ENCODE assay signal across 7 mouse cellular contexts in the genomic region with DNA sequence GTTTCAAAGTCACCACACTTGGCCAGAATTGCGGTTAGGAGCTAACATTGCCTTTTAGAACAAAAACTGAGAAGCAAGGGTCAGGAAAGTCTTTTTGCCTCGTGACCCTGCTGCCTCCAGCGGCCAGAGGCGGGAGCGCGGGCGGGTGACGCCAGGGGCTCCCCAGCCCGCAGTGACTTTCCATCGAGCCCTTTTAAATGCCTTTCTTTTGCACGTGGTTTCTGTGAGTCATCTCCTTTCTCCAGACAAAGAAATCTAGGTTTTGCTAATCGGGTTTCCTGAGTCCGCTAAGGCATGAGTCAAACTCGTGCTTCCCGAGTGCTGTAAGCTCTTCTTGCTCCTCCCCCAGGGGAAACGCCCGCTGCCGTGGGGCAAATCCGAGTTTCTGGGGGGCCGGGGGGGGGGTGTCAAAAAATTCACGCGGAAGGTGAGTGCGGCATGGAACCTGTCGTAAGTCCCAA. TPM values are rescaled to one million over a fixed set of nuclear protein-coding genes. Genes with fewer than 3 reads are reported as not detected.
A peak's percentile ranks its signal among the peaks of the same experiment; 100 is the strongest.
DNase-seq lines count a peak whose midpoint lies in the region; ATAC-seq and TF ChIP-seq lines count a peak whose summit lies in the region.

No protein-coding gene starts in this region.

- H3K27me3 ChIP-seq in intestine, embryonic 15.5 days (replicated peaks): no peaks in the 10 kb centered on the region
- H3K27me3 ChIP-seq in limb, embryonic 11.5 days (ENCODE audit: control insufficient read depth, insufficient read depth, low read length): no peaks in the 10 kb centered on the region
- H3K27me3 ChIP-seq in midbrain, embryonic 13.5 days: no peaks in the 10 kb centered on the region
- no peaks in the 10 kb centered on the region for H3K27me3 ChIP-seq in small intestine, adult 2 months (ENCODE audit: control insufficient read depth, insufficient read depth, low read length)

- peak overlapping the region; percentile 41 for H3K4me3 ChIP-seq in intestine, embryonic 15.5 days (replicated peaks)
- H3K4me3 ChIP-seq in limb, embryonic 11.5 days (ENCODE audit: low read depth, low read length): peak overlapping the region; percentile 39
- peak overlapping the region; percentile 50 for H3K4me3 ChIP-seq in midbrain, embryonic 13.5 days (replicated peaks)
- peak overlapping the region; percentile 53 for H3K4me3 ChIP-seq in small intestine, adult 2 months (ENCODE audit: low read depth, low read length)

- DNase-seq in adrenal gland, adult 18-20 months (ENCODE audit: low spot score in 2 of 2): peak; percentile 81 to 84
- peak; percentile 91 for DNase-seq in embryo, embryonic 10.5 days (ENCODE audit: low spot score)
- peak; percentile 59 for DNase-seq in gastrocnemius, postnatal 25 days
- DNase-seq in limb, embryonic 11.5 days (ENCODE audit: low spot score): peak; percentile 89

- H3K9me3 ChIP-seq in intestine, embryonic 15.5 days: no peaks in the 10 kb centered on the region
- H3K9me3 ChIP-seq in limb, embryonic 11.5 days (ENCODE audit: control insufficient read depth, low read length): no peaks in the 10 kb centered on the region
- H3K9me3 ChIP-seq in midbrain, embryonic 13.5 days: no peaks in the 10 kb centered on the region

- H3K27ac ChIP-seq in intestine, embryonic 15.5 days: peak overlapping the region; percentile 90
- H3K27ac ChIP-seq in limb, embryonic 11.5 days (replicated peaks; ENCODE audit: low read depth, low read length): peak overlapping the region; percentile 36; the same call in 1 of the 2 replicates
- peak overlapping the region; percentile 83 for H3K27ac ChIP-seq in midbrain, embryonic 13.5 days
- peak overlapping the region; percentile 67 for H3K27ac ChIP-seq in small intestine, adult 2 months (ENCODE audit: insufficient read depth, low read depth, low read length)

- no peak for TF ChIP-seq POLR2A in small intestine, adult 2 months (IDR thresholded peaks at IDR 0.05; ENCODE audit: low read depth, low read length)

- H3K4me1 ChIP-seq in intestine, embryonic 15.5 days (replicated peaks): peaks cover 5% of the 10 kb centered on the region; the same call in 1 of the 2 replicates
- H3K4me1 ChIP-seq in limb, embryonic 11.5 days (ENCODE audit: control insufficient read depth, insufficient read depth, low read length): no peaks in the 10 kb centered on the region
- peaks cover 5% of the 10 kb centered on the region; the same call in 1 of the 2 replicates for H3K4me1 ChIP-seq in midbrain, embryonic 13.5 days (replicated peaks)
- peaks cover 9% of the 10 kb centered on the region; the same call in 1 of the 2 replicates for H3K4me1 ChIP-seq in small intestine, adult 2 months (ENCODE audit: control insufficient read depth, insufficient read depth, insufficient read length, low read length)

- under 1% methylated on average over 24 of the region's 24 CpGs for WGBS in intestine, embryonic 15.5 days
- WGBS in limb, embryonic 11.5 days: under 1% methylated on average over 24 of the region's 24 CpGs
- WGBS in midbrain, embryonic 13.5 days: under 1% methylated on average over 24 of the region's 24 CpGs
- WGBS in small intestine, adult 2 months: under 1% methylated on average over 24 of the region's 24 CpGs

- TF ChIP-seq CTCF in small intestine, adult 2 months (IDR thresholded peaks at IDR 0.05; ENCODE audit: extremely low read depth, insufficient read length, insufficient replicate concordance, low read depth, low read length): peak; percentile 85; the same call in 1 of the 2 replicates

- peak overlapping the region; percentile 45 for H3K9ac ChIP-seq in intestine, embryonic 15.5 days
- H3K9ac ChIP-seq in limb, embryonic 11.5 days (ENCODE audit: low read length): peak overlapping the region; percentile 60
- peak overlapping the region; percentile 66 for H3K9ac ChIP-seq in midbrain, embryonic 13.5 days (replicated peaks)

- ATAC-seq in intestine, embryonic 15.5 days: peak; percentile 84
- peak; percentile 40; the same call in 1 of the 2 replicates for ATAC-seq in limb, embryonic 11.5 days (ENCODE audit: insufficient number of reproducible peaks, low FRiP score, low TSS enrichment, low read depth)
- peak; percentile 78 for ATAC-seq in midbrain, embryonic 13.5 days

- peak overlapping the region; percentile 81 for H3K4me2 ChIP-seq in intestine, embryonic 15.5 days (replicated peaks)
- peak overlapping the region; percentile 80 for H3K4me2 ChIP-seq in limb, embryonic 11.5 days (ENCODE audit: low read depth, severe bottlenecking)
- H3K4me2 ChIP-seq in midbrain, embryonic 13.5 days (replicated peaks): peak overlapping the region; percentile 80

- H3K36me3 ChIP-seq in intestine, embryonic 15.5 days: no peaks in the 10 kb centered on the region
- H3K36me3 ChIP-seq in limb, embryonic 11.5 days (ENCODE audit: control insufficient read depth, insufficient read depth, low read length): no peaks in the 10 kb centered on the region
- H3K36me3 ChIP-seq in midbrain, embryonic 13.5 days: no peaks in the 10 kb centered on the region
- no peaks in the 10 kb centered on the region for H3K36me3 ChIP-seq in small intestine, adult 2 months (ENCODE audit: control insufficient read depth, insufficient read depth, low read length)

RNA-seq across cellular contexts. Expression of a gene that starts 38.4 kb away (rescaled TPM):
- 1,000 to 10,000 TPM; 6,346 to 6,879 TPM for total RNA-seq in adrenal gland, adult 18-20 months (2021)
- total RNA-seq in gastrocnemius, postnatal 25 days (2021): 100 to 1,000 TPM; 488 to 752 TPM
- polyA plus RNA-seq in intestine, embryonic 15.5 days (2015; fragmentation: Nextera tagmentation; extraction: Ambion mirVana): 4,456 and 4,538 TPM in 2 replicates
- 5,036 and 5,240 TPM in 2 replicates for polyA plus RNA-seq in limb, embryonic 11.5 days (2014; fragmentation: Nextera tagmentation; extraction: Ambion mirVana)
- polyA plus RNA-seq in midbrain, embryonic 13.5 days (2015; fragmentation: Nextera tagmentation; extraction: Ambion mirVana): 3,693 and 3,771 TPM in 2 replicates
- polyA plus RNA-seq in small intestine, adult 2 months (2012; rRNA removed): 1,017 and 1,625 TPM in 2 replicates

Comparison
In these comparisons a context has a peak if more than half of its experiments do, and no peak if none do; other contexts are left out.
1. Peak in every context shown above with its lines: DNase-seq, ATAC-seq, H3K4me3 ChIP-seq and H3K27ac ChIP-seq.
2. H3K27ac ChIP-seq: peak in every context shown above with its lines; median percentile 90 in intestine, embryonic 15.5 days; 83 in midbrain, embryonic 13.5 days; 67 in small intestine, adult 2 months; 36 in limb, embryonic 11.5 days.